Mouse (Mus musculus): ENCODE measurements at regions not wholly inside any gene's neighbourhood (a gene's known extent, or its start where the extent isn't known, plus 50 kb on each side); places are given as distances from the start of the nearest gene placed in this dataset.

GRCm38 (mm10) chr1:107914671-107915590 lies 325.1 kb downstream of the Serpinb8 start:
- ATAC-seq = peak; percentile 37; the same call in 1 of the 2 replicates
- H3K9ac ChIP-seq (replicated peaks) = no peak overlapping the region

GRCm38 (mm10) chr1:107917037-107917436 lies 327.2 kb downstream of the Serpinb8 start:
- Histone ChIP-seq H3K27ac (no peak overlapping the region), H3K4me1 (replicated peaks) (0 out of 2 replicates have a peak, but pooled peaks cover 6% of the 10 kb centered on the region), H3K36me3 (no peaks in the 10 kb centered on the region), H3K27me3 (no peaks in the 10 kb centered on the region), H3K9ac (replicated peaks) (no peak overlapping the region), H3K4me2 (replicated peaks) (no peak overlapping the region), H3K4me3 (replicated peaks) (no peak overlapping the region), H3K9me3 (no peaks in the 10 kb centered on the region)
- no peak for ATAC-seq
- 73% methylated on average over 5 of the region's 5 CpGs for whole genome bisulfite sequencing

More at GRCm38 (mm10) chr1:107914671-107915590, 325.1 kb downstream of the Serpinb8 start:
- H3K4me1 ChIP-seq (replicated peaks) = 0 out of 2 replicates have a peak, but pooled peaks cover 6% of the 10 kb centered on the region
- peak overlapping the region; percentile 44; the same call in 1 of the 2 replicates for H3K27ac ChIP-seq
- no peak overlapping the region for H3K4me2 ChIP-seq (replicated peaks)
- no peaks in the 10 kb centered on the region for H3K36me3 ChIP-seq
- WGBS = 66% methylated on average over 7 of the region's 7 CpGs
- no peaks in the 10 kb centered on the region for H3K27me3 ChIP-seq
- no peak overlapping the region for H3K4me3 ChIP-seq (replicated peaks)
- no peaks in the 10 kb centered on the region for H3K9me3 ChIP-seq

- Histone ChIP-seq H3K9ac (replicated peaks) (no peak overlapping the region), H3K27me3 (no peaks in the 10 kb centered on the region), H3K27ac (no peak overlapping the region), H3K4me2 (replicated peaks) (no peak overlapping the region), H3K4me3 (replicated peaks) (no peak overlapping the region), H3K4me1 (replicated peaks) (no peaks in the 10 kb centered on the region), H3K36me3 (no peaks in the 10 kb centered on the region), H3K9me3 (no peaks in the 10 kb centered on the region)
- WGBS = 86% methylated on average over 5 of the region's 5 CpGs
- ATAC-seq = no peak
Observed at GRCm38 (mm10) chr1:107941601-107942270, 351.9 kb downstream of the Serpinb8 start.

GRCm38 (mm10) chr1:107946204-107946939 lies 356.6 kb downstream of the Serpinb8 start:
- H3K36me3 ChIP-seq = no peaks in the 10 kb centered on the region
- no peak overlapping the region for H3K4me2 ChIP-seq (replicated peaks)
- no peak overlapping the region for H3K4me3 ChIP-seq (replicated peaks)
- WGBS = 57% methylated on average over 1 of the region's 1 CpGs
- H3K9me3 ChIP-seq = no peaks in the 10 kb centered on the region
- no peak overlapping the region for H3K27ac ChIP-seq
- no peak for ATAC-seq
- no peak overlapping the region for H3K9ac ChIP-seq (replicated peaks)
- H3K27me3 ChIP-seq = no peaks in the 10 kb centered on the region
- H3K4me1 ChIP-seq (replicated peaks) = no peaks in the 10 kb centered on the region

DNA sequence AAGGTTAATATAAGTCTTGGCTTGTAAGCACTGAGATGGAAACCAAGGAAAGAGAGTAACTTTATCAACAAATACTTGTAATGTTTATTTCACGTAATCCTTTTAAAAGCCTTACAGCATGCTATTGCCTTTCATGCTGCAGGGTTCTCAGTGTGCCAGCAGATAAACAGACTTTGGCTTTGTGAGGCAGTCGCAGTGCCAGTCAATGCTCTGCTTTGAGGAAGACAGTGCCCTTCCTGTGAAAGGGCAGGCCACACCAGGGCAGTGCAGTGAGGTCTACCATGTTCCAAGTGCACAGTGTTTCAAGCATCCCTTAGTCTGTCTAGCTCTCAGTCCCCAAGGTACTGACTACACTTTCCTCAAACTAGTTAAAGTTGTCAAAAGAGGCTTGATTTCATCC lies 360.6 kb downstream of the Serpinb8 start:
- H3K27ac ChIP-seq = no peak overlapping the region
- no peak overlapping the region for H3K4me2 ChIP-seq (replicated peaks)
- H3K9ac ChIP-seq (replicated peaks) = no peak overlapping the region
- H3K9me3 ChIP-seq = no peaks in the 10 kb centered on the region
- WGBS = 59% methylated on average over 2 of the region's 2 CpGs
- H3K36me3 ChIP-seq = no peaks in the 10 kb centered on the region
- no peak for ATAC-seq
- H3K4me3 ChIP-seq (replicated peaks) = no peak overlapping the region
- H3K27me3 ChIP-seq = no peaks in the 10 kb centered on the region
- no peaks in the 10 kb centered on the region for H3K4me1 ChIP-seq (replicated peaks)

DNA sequence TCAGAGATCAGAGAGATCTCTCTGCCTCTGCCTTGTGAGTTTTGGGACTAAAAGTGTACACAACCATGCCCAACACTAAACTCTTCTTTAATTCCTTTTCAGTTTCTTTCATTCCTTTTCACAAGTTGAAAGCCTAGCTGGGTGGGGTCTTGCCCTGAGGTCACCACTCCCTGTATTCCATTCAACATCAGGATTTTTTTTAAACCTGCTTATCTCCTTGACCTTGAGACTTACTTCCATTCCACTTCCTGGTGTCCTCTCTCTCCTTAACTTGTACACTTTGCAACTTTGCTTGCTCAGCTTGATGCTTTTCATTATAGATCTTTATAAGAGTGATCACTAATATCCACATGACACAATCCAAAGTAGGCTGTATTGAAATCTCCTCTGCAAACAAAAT lies 371.2 kb downstream of the Serpinb8 start:
- Histone ChIP-seq H3K36me3 (no peaks in the 10 kb centered on the region), H3K4me3 (replicated peaks) (no peak overlapping the region), H3K27ac (no peak overlapping the region), H3K4me1 (replicated peaks) (no peaks in the 10 kb centered on the region), H3K27me3 (no peaks in the 10 kb centered on the region), H3K9ac (replicated peaks) (no peak overlapping the region), H3K4me2 (replicated peaks) (no peak overlapping the region), H3K9me3 (no peaks in the 10 kb centered on the region)
- ATAC-seq = no peak

- H3K4me2 ChIP-seq (replicated peaks) = no peak overlapping the region
- H3K27me3 ChIP-seq = peaks cover 6% of the 10 kb centered on the region; the same call in 1 of the 2 replicates
- ATAC-seq = peak; percentile 55
- no peak overlapping the region for H3K4me3 ChIP-seq (replicated peaks)
- H3K27ac ChIP-seq = no peak overlapping the region
- no peak overlapping the region for H3K9ac ChIP-seq (replicated peaks)
- H3K36me3 ChIP-seq = no peaks in the 10 kb centered on the region
- no peaks in the 10 kb centered on the region for H3K9me3 ChIP-seq
- H3K4me1 ChIP-seq (replicated peaks) = peaks cover 34% of the 10 kb centered on the region
- WGBS = 9% methylated on average over 8 of the region's 8 CpGs
Observed at GRCm38 (mm10) chr1:107975626-107976335, 386.0 kb downstream of the Serpinb8 start.

DNA sequence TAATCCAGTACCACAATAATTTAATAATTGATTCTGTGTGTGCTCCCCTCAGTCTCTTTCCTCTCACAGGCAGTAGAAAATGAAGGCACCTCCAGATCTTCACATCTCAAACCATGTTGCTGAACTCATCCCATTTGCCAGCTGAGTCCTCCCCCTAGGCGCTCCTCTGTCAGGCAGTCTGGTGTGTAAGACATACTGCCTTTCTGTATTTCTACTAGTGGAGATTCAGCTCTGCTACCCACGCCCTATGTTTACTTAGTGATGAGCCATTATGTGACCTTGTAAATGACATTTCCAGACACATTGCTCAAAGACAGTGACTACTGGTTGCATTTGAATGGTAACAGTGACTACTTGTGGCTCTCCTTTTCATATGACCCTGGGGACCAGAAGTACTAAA lies 387.9 kb downstream of the Serpinb8 start:
- no peak overlapping the region for H3K4me2 ChIP-seq (replicated peaks)
- ATAC-seq = no peak
- 41% methylated on average over 2 of the region's 2 CpGs for whole genome bisulfite sequencing

DNA sequence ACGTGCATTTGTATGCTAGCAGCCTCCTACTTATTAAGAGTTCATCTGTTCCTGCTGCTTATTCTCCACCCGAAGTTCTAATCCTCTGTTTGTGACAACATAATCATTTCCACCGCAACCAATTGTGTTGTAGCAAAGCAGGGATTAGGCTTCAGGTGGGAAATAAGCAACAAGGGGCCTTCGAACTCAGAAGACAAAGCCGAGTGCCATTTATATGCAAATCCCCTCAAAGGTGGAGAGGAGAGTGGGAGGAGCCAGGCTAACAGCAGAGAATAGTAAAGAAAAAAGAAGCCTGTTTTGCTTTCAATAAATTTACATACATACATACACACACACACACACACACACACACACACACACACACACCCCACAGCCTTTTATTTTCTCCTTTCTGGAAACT lies 388.6 kb downstream of the Serpinb8 start:
- no peak overlapping the region for H3K9ac ChIP-seq (replicated peaks)
- H3K9me3 ChIP-seq = no peaks in the 10 kb centered on the region
- peaks cover 34% of the 10 kb centered on the region for H3K4me1 ChIP-seq (replicated peaks)
- no peak overlapping the region for H3K27ac ChIP-seq
- H3K4me2 ChIP-seq (replicated peaks) = no peak overlapping the region
- H3K27me3 ChIP-seq = 0 out of 2 replicates have a peak, but pooled peaks cover 3% of the 10 kb centered on the region
- peak; percentile 84 for ATAC-seq
- H3K4me3 ChIP-seq (replicated peaks) = no peak overlapping the region
- no peaks in the 10 kb centered on the region for H3K36me3 ChIP-seq
- WGBS = 2% methylated on average over 5 of the region's 5 CpGs

More for the DNA sequence above, 387.9 kb downstream of the Serpinb8 start:
- Histone ChIP-seq H3K27ac (no peak overlapping the region), H3K9ac (replicated peaks) (no peak overlapping the region), H3K36me3 (no peaks in the 10 kb centered on the region), H3K4me3 (replicated peaks) (no peak overlapping the region), H3K27me3 (0 out of 2 replicates have a peak, but pooled peaks cover 3% of the 10 kb centered on the region), H3K4me1 (replicated peaks) (peaks cover 34% of the 10 kb centered on the region), H3K9me3 (no peaks in the 10 kb centered on the region)

GRCm38 (mm10) chr1:107985646-107986045 lies 395.8 kb downstream of the Serpinb8 start:
- Histone ChIP-seq H3K9ac (replicated peaks) (no peak overlapping the region), H3K27me3 (no peaks in the 10 kb centered on the region), H3K4me3 (replicated peaks) (no peak overlapping the region), H3K9me3 (no peaks in the 10 kb centered on the region), H3K36me3 (no peaks in the 10 kb centered on the region), H3K4me2 (replicated peaks) (no peak overlapping the region), H3K4me1 (replicated peaks) (no peaks in the 10 kb centered on the region), H3K27ac (no peak overlapping the region)
- 92% methylated on average over 2 of the region's 2 CpGs for WGBS
- ATAC-seq = no peak

GRCm38 (mm10) chr1:107988076-107988475 lies 398.3 kb downstream of the Serpinb8 start:
- 0 out of 2 replicates have a peak, but pooled peaks cover 3% of the 10 kb centered on the region for H3K9me3 ChIP-seq
- no peak overlapping the region for H3K4me2 ChIP-seq (replicated peaks)
- H3K27me3 ChIP-seq = no peaks in the 10 kb centered on the region
- no peaks in the 10 kb centered on the region for H3K4me1 ChIP-seq (replicated peaks)
- H3K36me3 ChIP-seq = no peaks in the 10 kb centered on the region
- no peak overlapping the region for H3K9ac ChIP-seq (replicated peaks)
- ATAC-seq = no peak
- 70% methylated on average over 4 of the region's 4 CpGs for WGBS
- H3K4me3 ChIP-seq (replicated peaks) = no peak overlapping the region
- H3K27ac ChIP-seq = no peak overlapping the region

All from midbrain, embryonic 13.5 days (tissue).